Mouse (Mus musculus) cerebellum, adult 2 months (tissue): ENCODE data around the gene Mrps11.

Experiments
- CTCF ChIP-seq: fragments of 200-500 bp; IDR thresholded peaks from 2 replicates; pipeline ENCODE4 v1.5.1; 2011; ENCODE audit warnings: low read depth, mild to moderate bottlenecking, control low read depth, low read length, moderate library complexity, borderline replicate concordance; ENCODE audit not compliant: insufficient read depth
- POLR2A ChIP-seq: fragments of 200-500 bp; IDR thresholded peaks from 2 replicates; pipeline ENCODE4 v1.6.1; 2011; ENCODE audit warnings: low read length, control low read depth, borderline replicate concordance; ENCODE audit not compliant: insufficient read depth

- TF ChIP-seq CTCF (peak; percentile 89), POLR2A (no peak)
These were observed 8.7 kb downstream of the Mrps11 start for GRCm38 (mm10) chr7:78791359-78792222.
